Mouse (Mus musculus): ENCODE data around the gene Celf2.

Gene Celf2

GRCm38 (mm10) chr2:7112156-7112813, 397.1 kb downstream of the Celf2 start:
- TF ChIP-seq GATA4 (IDR thresholded peaks at IDR 0.05; ENCODE audit: insufficient replicate concordance, low read length) = no peak

- TF ChIP-seq GATA4 (IDR thresholded peaks at IDR 0.05; ENCODE audit: insufficient replicate concordance, low read length) = no peak
Measured at GRCm38 (mm10) chr2:7093414-7093813, 415.9 kb downstream of the Celf2 start.

- TF ChIP-seq GATA4 (IDR thresholded peaks at IDR 0.05; ENCODE audit: insufficient replicate concordance, low read length) = no peak
Measured at GRCm38 (mm10) chr2:7092641-7093040, 416.7 kb downstream of the Celf2 start.

GRCm38 (mm10) chr2:7090496-7090895, 418.9 kb downstream of the Celf2 start:
- TF ChIP-seq GATA4 (IDR thresholded peaks at IDR 0.05; ENCODE audit: insufficient replicate concordance, low read length) = no peak

DNA sequence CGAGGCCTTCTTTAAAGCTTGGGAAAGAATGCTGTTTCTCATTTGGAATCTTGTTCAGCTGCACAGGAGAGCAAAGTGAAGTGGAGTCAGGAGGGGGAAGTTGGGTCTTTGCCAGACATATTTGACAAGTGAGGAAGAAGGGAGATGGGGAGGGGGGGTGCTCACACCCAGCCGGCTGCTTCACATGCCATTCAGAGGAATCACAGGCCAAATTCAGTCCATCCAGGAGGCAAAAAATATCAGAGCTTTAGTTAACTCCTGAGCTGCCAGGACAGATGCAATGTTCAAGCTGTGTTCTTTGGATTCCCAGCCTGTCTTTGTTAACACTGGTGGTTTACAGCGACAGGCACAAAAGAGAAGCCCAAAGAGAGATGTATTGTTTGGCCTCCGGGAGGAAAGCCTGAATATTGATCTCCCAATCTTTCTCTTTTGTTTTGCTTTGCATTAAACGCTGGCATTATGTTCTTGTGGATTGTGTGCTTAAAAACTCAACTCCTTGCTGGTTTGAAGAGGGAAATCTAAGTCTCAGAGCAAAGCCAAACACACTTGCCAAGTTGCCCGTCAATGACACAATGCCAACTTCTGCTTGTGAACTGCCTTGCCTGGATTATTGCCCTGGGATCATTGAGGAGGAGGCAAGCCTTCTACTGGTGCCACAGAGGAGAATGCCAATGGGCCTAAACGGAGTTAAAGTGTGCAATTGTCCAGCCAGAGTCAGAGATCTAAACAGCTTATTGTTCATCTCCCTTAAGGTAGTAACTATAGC, 420.1 kb downstream of the Celf2 start:
- TF ChIP-seq GATA4 (IDR thresholded peaks at IDR 0.05; ENCODE audit: insufficient replicate concordance, low read length) = no peak

DNA sequence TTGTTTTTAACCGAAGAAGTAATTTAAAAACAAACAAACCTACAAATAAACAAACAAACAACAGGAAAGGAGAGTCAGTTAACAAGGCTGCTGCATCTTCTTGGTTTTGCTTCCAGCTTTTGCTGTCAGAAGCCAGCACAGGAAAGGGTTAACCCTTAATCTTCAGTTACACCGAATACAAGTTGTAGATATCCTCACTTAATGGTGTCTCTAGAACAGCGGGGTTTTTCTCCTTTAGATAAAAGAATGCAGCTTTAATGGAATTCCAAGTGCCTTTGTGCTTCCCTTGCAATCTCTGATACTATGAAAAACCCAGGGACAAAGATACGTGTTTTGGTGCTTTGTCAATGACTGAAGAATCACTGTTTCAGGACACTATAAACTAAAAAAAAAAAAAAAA, 420.8 kb downstream of the Celf2 start:
- TF ChIP-seq GATA4 (IDR thresholded peaks at IDR 0.05; ENCODE audit: insufficient replicate concordance, low read length) = no peak

DNA sequence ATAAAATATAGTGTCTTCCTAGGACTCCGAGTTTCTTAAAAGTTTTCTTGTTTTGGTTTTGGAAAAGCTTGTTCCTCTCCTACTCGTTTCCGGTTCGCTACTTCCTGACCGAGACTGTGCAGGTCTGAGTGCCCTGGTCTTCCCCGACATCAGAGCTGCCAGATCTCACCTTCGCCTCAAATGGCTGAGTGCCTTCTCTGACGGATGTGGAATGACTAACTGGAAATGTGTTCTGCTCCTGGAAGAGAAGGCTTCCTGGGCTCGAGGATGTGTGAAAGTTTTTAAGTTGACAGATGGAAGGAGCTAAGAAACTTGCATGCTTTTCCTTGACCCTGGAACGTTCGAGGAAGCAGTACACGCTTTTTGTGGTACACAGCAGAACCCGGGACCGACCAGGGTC, 421.9 kb downstream of the Celf2 start:
- no peak for TF ChIP-seq GATA4 (IDR thresholded peaks at IDR 0.05; ENCODE audit: insufficient replicate concordance, low read length)

- no peak for TF ChIP-seq GATA4 (IDR thresholded peaks at IDR 0.05; ENCODE audit: insufficient replicate concordance, low read length)
Measured at GRCm38 (mm10) chr2:7083489-7084090, 425.8 kb downstream of the Celf2 start.

DNA sequence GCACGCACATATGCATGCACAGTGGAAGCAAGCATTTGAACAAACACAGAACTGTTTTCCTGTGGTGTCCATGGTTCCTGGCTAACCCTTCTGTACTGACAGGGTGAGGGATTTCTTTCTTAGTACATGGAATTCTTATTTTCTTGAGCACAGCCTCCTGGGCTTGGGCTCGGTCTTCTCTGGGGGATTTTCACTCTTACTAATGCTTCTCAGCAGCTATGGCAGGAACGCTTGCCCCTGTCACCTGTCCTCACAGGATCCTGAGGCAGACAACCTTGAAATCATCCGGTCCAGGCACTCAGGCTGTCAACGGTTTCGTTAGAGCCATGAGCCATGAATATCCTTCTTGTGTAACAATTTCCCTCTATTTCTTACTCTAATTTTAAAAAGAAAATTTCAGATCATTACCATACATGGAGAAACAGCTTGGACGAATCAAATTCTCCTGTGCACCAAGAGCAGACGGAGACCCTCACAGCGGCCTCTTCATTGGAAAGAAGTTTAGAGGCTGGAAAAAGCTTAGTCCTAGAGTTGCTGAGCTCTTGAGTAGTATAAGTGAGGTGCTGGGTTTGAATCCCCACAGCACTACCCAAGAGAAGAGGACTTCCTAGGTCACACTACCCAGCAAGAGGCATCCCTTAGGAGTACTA, 426.9 kb downstream of the Celf2 start:
- no peak for TF ChIP-seq GATA4 (IDR thresholded peaks at IDR 0.05; ENCODE audit: insufficient replicate concordance, low read length)

- TF ChIP-seq GATA4 (IDR thresholded peaks at IDR 0.05; ENCODE audit: insufficient replicate concordance, low read length) = peak; percentile 64; the same call in 1 of the 2 replicates
Measured at GRCm38 (mm10) chr2:7080794-7081783, 428.3 kb downstream of the Celf2 start.

DNA sequence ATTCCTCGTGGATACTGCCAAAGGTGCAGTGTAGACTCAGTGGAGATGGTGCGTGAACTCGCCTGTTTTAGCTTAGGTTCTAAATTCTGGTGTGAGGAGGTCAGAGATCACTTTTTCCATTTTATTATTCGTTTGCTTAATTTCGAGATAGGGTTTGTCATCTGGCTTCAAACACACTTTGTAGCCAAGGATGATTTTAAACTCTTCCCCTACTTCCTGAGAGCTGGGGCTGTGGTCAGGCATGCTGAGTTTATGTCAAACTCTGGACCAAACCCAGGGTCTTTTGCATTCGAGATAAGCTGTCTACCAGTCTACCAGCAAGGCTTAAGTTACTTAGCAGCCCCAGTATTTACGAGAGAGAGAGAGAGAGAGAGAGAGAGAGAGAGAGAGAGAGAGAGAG, 429.3 kb downstream of the Celf2 start:
- no peak for TF ChIP-seq GATA4 (IDR thresholded peaks at IDR 0.05; ENCODE audit: insufficient replicate concordance, low read length)

DNA sequence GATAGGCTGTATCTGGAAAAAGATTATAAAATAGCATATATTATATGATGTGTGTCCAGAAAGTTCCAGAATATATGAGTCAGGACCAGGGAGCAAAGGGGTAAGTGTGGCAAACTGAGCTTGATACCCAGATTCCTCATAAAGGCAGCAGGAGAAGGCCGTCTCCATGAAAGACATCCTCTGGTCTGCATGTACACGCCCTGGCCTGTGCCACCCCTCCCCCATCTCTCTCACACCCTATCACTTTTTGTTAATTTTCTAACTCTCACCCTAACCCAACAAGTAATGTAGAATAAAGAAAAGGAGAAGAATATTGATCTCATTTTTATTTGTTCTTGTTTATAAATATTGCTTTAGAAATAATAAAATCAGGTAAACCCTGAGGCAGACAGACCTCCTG, 430.0 kb downstream of the Celf2 start:
- TF ChIP-seq GATA4 (IDR thresholded peaks at IDR 0.05; ENCODE audit: insufficient replicate concordance, low read length) = no peak

DNA sequence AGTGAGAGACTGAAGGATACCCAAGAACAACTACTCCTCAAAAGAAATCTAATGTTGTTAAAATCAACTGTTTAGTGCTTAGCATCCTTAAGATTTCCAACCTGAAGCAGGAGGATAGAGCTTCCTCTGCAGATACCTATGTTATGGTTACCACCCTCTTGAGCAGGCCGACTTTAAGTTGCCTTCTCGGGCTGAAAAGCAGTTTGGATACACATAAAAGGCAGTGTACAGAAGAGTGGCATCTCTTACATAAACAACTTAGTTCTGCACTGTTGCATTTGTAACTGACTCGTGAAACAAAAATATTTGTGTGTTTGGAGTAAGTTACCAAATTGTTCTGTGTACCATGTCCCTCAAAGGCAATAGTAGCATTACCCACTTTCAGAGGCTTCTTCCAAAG, 435.6 kb downstream of the Celf2 start:
- no peak for TF ChIP-seq GATA4 (IDR thresholded peaks at IDR 0.05; ENCODE audit: insufficient replicate concordance, low read length)
